Mouse (Mus musculus): ENCODE data around the gene Ccpg1os. TPM values are rescaled to one million over a fixed set of nuclear protein-coding genes. Genes with fewer than 3 reads are reported as not detected.

Ccpg1os gene
- polyA plus RNA-seq, 1 experiment from 2014 or later: 13.5 TPM

- H3K27ac ChIP-seq (ENCODE audit: low read depth, low read length): no peak overlapping the region
- H3K9ac ChIP-seq (ENCODE audit: low read depth, low read length): no peak overlapping the region
- no peak overlapping the region for H3K4me2 ChIP-seq
- no peaks in the 10 kb centered on the region for H3K4me1 ChIP-seq (ENCODE audit: control insufficient read depth, insufficient read depth, low read length)
- no peak for ATAC-seq (replicated peaks; ENCODE audit: insufficient number of reproducible peaks, low FRiP score, low TSS enrichment)
- no peaks in the 10 kb centered on the region for H3K9me3 ChIP-seq (replicated peaks; ENCODE audit: control insufficient read depth, low read length)
- H3K4me3 ChIP-seq (ENCODE audit: low read depth, low read length): no peak overlapping the region
- H3K36me3 ChIP-seq (ENCODE audit: control insufficient read depth, insufficient read depth, low read length): no peaks in the 10 kb centered on the region
- no peaks in the 10 kb centered on the region for H3K27me3 ChIP-seq (ENCODE audit: control insufficient read depth, insufficient read depth, low read length)
Observed at GRCm38 (mm10) chr9:72996167-72996566, 11.0 kb upstream of the Ccpg1os start.

GRCm38 (mm10) chr9:72992576-72992975 lies 7.4 kb upstream of the Ccpg1os start:
- Histone ChIP-seq H3K4me3 (ENCODE audit: low read depth, low read length) (no peak overlapping the region), H3K27me3 (ENCODE audit: control insufficient read depth, insufficient read depth, low read length) (no peaks in the 10 kb centered on the region), H3K36me3 (ENCODE audit: control insufficient read depth, insufficient read depth, low read length) (no peaks in the 10 kb centered on the region), H3K27ac (ENCODE audit: low read depth, low read length) (no peak overlapping the region), H3K9me3 (replicated peaks; ENCODE audit: control insufficient read depth, low read length) (no peaks in the 10 kb centered on the region), H3K4me1 (ENCODE audit: control insufficient read depth, insufficient read depth, low read length) (no peaks in the 10 kb centered on the region), H3K9ac (ENCODE audit: low read depth, low read length) (no peak overlapping the region), H3K4me2 (no peak overlapping the region)
- 77% methylated on average over 5 of the region's 5 CpGs for WGBS (ENCODE audit: insufficient replicate concordance)
- ATAC-seq (replicated peaks; ENCODE audit: insufficient number of reproducible peaks, low FRiP score, low TSS enrichment): no peak

- Histone ChIP-seq H3K4me2 (no peak overlapping the region), H3K9ac (ENCODE audit: low read depth, low read length) (no peak overlapping the region), H3K36me3 (ENCODE audit: control insufficient read depth, insufficient read depth, low read length) (no peaks in the 10 kb centered on the region), H3K4me3 (ENCODE audit: low read depth, low read length) (no peak overlapping the region), H3K9me3 (replicated peaks; ENCODE audit: control insufficient read depth, low read length) (no peaks in the 10 kb centered on the region), H3K27me3 (ENCODE audit: control insufficient read depth, insufficient read depth, low read length) (no peaks in the 10 kb centered on the region), H3K4me1 (ENCODE audit: control insufficient read depth, insufficient read depth, low read length) (no peaks in the 10 kb centered on the region), H3K27ac (ENCODE audit: low read depth, low read length) (no peak overlapping the region)
- 98% methylated on average over 2 of the region's 2 CpGs for WGBS (ENCODE audit: insufficient replicate concordance)
- no peak for ATAC-seq (replicated peaks; ENCODE audit: insufficient number of reproducible peaks, low FRiP score, low TSS enrichment)
Observed at GRCm38 (mm10) chr9:72991420-72991819, 6.2 kb upstream of the Ccpg1os start.

GRCm38 (mm10) chr9:72988706-72989105 lies 3.5 kb upstream of the Ccpg1os start:
- ATAC-seq (replicated peaks; ENCODE audit: insufficient number of reproducible peaks, low FRiP score, low TSS enrichment): no peak
- H3K4me1 ChIP-seq (ENCODE audit: control insufficient read depth, insufficient read depth, low read length): no peaks in the 10 kb centered on the region; the same call in 1 of the 2 replicates
- H3K4me2 ChIP-seq: no peak overlapping the region
- 80% methylated on average over 5 of the region's 5 CpGs for WGBS (ENCODE audit: insufficient replicate concordance)
- H3K9me3 ChIP-seq (replicated peaks; ENCODE audit: control insufficient read depth, low read length): no peaks in the 10 kb centered on the region
- no peak overlapping the region for H3K27ac ChIP-seq (ENCODE audit: low read depth, low read length)
- no peak overlapping the region for H3K9ac ChIP-seq (ENCODE audit: low read depth, low read length)
- no peak overlapping the region for H3K4me3 ChIP-seq (ENCODE audit: low read depth, low read length)
- no peaks in the 10 kb centered on the region for H3K36me3 ChIP-seq (ENCODE audit: control insufficient read depth, insufficient read depth, low read length)
- no peaks in the 10 kb centered on the region for H3K27me3 ChIP-seq (ENCODE audit: control insufficient read depth, insufficient read depth, low read length)

GRCm38 (mm10) chr9:72987703-72988102 lies 2.5 kb upstream of the Ccpg1os start:
- 57% methylated on average over 3 of the region's 3 CpGs for WGBS (ENCODE audit: insufficient replicate concordance)

GRCm38 (mm10) chr9:72983066-72983465 lies 2.1 kb downstream of the Ccpg1os start:
- H3K27ac ChIP-seq (ENCODE audit: low read depth, low read length): no peak overlapping the region
- 50% methylated on average over 2 of the region's 2 CpGs for WGBS (ENCODE audit: insufficient replicate concordance)
- H3K4me2 ChIP-seq: no peak overlapping the region
- H3K4me1 ChIP-seq (ENCODE audit: control insufficient read depth, insufficient read depth, low read length): no peaks in the 10 kb centered on the region; the same call in 1 of the 2 replicates
- no peaks in the 10 kb centered on the region for H3K36me3 ChIP-seq (ENCODE audit: control insufficient read depth, insufficient read depth, low read length)
- no peaks in the 10 kb centered on the region for H3K9me3 ChIP-seq (replicated peaks; ENCODE audit: control insufficient read depth, low read length)
- no peaks in the 10 kb centered on the region for H3K27me3 ChIP-seq (ENCODE audit: control insufficient read depth, insufficient read depth, low read length)
- no peak overlapping the region for H3K9ac ChIP-seq (ENCODE audit: low read depth, low read length)
- no peak overlapping the region for H3K4me3 ChIP-seq (ENCODE audit: low read depth, low read length)
- no peak for ATAC-seq (replicated peaks; ENCODE audit: insufficient number of reproducible peaks, low FRiP score, low TSS enrichment)

More at GRCm38 (mm10) chr9:72987703-72988102, 2.5 kb upstream of the Ccpg1os start:
- Histone ChIP-seq H3K27me3 (ENCODE audit: control insufficient read depth, insufficient read depth, low read length) (no peaks in the 10 kb centered on the region), H3K9me3 (replicated peaks; ENCODE audit: control insufficient read depth, low read length) (no peaks in the 10 kb centered on the region), H3K27ac (ENCODE audit: low read depth, low read length) (no peak overlapping the region), H3K9ac (ENCODE audit: low read depth, low read length) (no peak overlapping the region), H3K4me2 (no peak overlapping the region), H3K4me1 (ENCODE audit: control insufficient read depth, insufficient read depth, low read length) (no peaks in the 10 kb centered on the region; the same call in 1 of the 2 replicates), H3K4me3 (ENCODE audit: low read depth, low read length) (no peak overlapping the region), H3K36me3 (ENCODE audit: control insufficient read depth, insufficient read depth, low read length) (no peaks in the 10 kb centered on the region)
- no peak for ATAC-seq (replicated peaks; ENCODE audit: insufficient number of reproducible peaks, low FRiP score, low TSS enrichment)

- Histone ChIP-seq H3K4me3 (ENCODE audit: low read depth, low read length) (no peak overlapping the region), H3K9me3 (replicated peaks; ENCODE audit: control insufficient read depth, low read length) (no peaks in the 10 kb centered on the region), H3K4me1 (ENCODE audit: control insufficient read depth, insufficient read depth, low read length) (no peaks in the 10 kb centered on the region), H3K36me3 (ENCODE audit: control insufficient read depth, insufficient read depth, low read length) (no peaks in the 10 kb centered on the region), H3K9ac (ENCODE audit: low read depth, low read length) (no peak overlapping the region), H3K4me2 (no peak overlapping the region), H3K27me3 (ENCODE audit: control insufficient read depth, insufficient read depth, low read length) (no peaks in the 10 kb centered on the region), H3K27ac (ENCODE audit: low read depth, low read length) (no peak overlapping the region)
- ATAC-seq (replicated peaks; ENCODE audit: insufficient number of reproducible peaks, low FRiP score, low TSS enrichment): no peak
- WGBS (ENCODE audit: insufficient replicate concordance): 82% methylated on average over 1 of the region's 1 CpGs
Observed at GRCm38 (mm10) chr9:72975242-72975641, 9.9 kb downstream of the Ccpg1os start.

GRCm38 (mm10) chr9:72974734-72975133 lies 10.4 kb downstream of the Ccpg1os start:
- no peaks in the 10 kb centered on the region for H3K27me3 ChIP-seq (ENCODE audit: control insufficient read depth, insufficient read depth, low read length)
- H3K36me3 ChIP-seq (ENCODE audit: control insufficient read depth, insufficient read depth, low read length): no peaks in the 10 kb centered on the region
- ATAC-seq (replicated peaks; ENCODE audit: insufficient number of reproducible peaks, low FRiP score, low TSS enrichment): no peak
- H3K27ac ChIP-seq (ENCODE audit: low read depth, low read length): no peak overlapping the region
- no peak overlapping the region for H3K9ac ChIP-seq (ENCODE audit: low read depth, low read length)
- no peak overlapping the region for H3K4me3 ChIP-seq (ENCODE audit: low read depth, low read length)
- WGBS (ENCODE audit: insufficient replicate concordance): 85% methylated on average over 5 of the region's 5 CpGs
- H3K4me1 ChIP-seq (ENCODE audit: control insufficient read depth, insufficient read depth, low read length): no peaks in the 10 kb centered on the region
- H3K4me2 ChIP-seq: no peak overlapping the region
- no peaks in the 10 kb centered on the region for H3K9me3 ChIP-seq (replicated peaks; ENCODE audit: control insufficient read depth, low read length)

- Histone ChIP-seq H3K27me3 (ENCODE audit: control insufficient read depth, insufficient read depth, low read length) (no peaks in the 10 kb centered on the region), H3K36me3 (ENCODE audit: control insufficient read depth, insufficient read depth, low read length) (no peaks in the 10 kb centered on the region), H3K4me1 (ENCODE audit: control insufficient read depth, insufficient read depth, low read length) (no peaks in the 10 kb centered on the region), H3K27ac (ENCODE audit: low read depth, low read length) (no peak overlapping the region), H3K4me3 (ENCODE audit: low read depth, low read length) (no peak overlapping the region), H3K9me3 (replicated peaks; ENCODE audit: control insufficient read depth, low read length) (no peaks in the 10 kb centered on the region), H3K9ac (ENCODE audit: low read depth, low read length) (no peak overlapping the region), H3K4me2 (no peak overlapping the region)
- ATAC-seq (replicated peaks; ENCODE audit: insufficient number of reproducible peaks, low FRiP score, low TSS enrichment): no peak
Observed at GRCm38 (mm10) chr9:72972984-72973383, 12.2 kb downstream of the Ccpg1os start.

Measured in heart, embryonic 11.5 days (tissue).